Mouse (Mus musculus): ENCODE results near the gene AU018091. TPM values are rescaled to one million over a fixed set of nuclear protein-coding genes. Genes with fewer than 3 reads are reported as not detected.
"Not testable (repeated sequence)": the region's sequence is repeated elsewhere in the genome, so short reads cannot be mapped to it uniquely, and the experiment has no call there.

AU018091 gene
- total RNA-seq, 1 experiment from 2014 or later = not detected

DNA sequence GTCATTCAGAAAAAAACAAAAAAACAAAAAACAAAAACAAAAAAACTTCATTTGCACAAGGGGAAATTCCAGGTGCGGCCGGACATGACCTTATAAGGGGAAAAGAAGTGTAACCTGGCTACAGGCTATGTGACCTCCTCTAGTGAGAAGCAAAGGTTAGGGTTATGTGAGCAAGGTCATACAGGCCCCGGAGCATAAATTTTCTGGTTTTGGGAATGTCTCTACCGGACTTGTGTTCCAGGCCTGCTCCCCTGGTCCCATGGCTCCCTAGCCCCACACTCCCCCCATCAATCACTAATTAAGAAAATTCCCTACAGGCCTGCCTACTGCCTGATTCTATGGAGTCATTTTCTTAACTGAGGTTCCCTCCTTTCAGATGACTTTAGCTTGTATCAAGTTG, 2.7 kb downstream of the AU018091 start:
- no peak for DNase-seq

- no peak for DNase-seq
Observed at GRCm38 (mm10) chr7:3164991-3165390, 4.0 kb downstream of the AU018091 start.

GRCm38 (mm10) chr7:3164381-3164780, 4.6 kb downstream of the AU018091 start:
- DNase-seq = no peak

- DNase-seq = no peak
Observed at GRCm38 (mm10) chr7:3150376-3150775, 18.6 kb downstream of the AU018091 start.

GRCm38 (mm10) chr7:3146072-3146471, 22.9 kb downstream of the AU018091 start:
- DNase-seq = no peak

- no peak for DNase-seq
Observed at GRCm38 (mm10) chr7:3143329-3143728, 25.7 kb downstream of the AU018091 start.

- DNase-seq = no peak
Observed at GRCm38 (mm10) chr7:3135606-3136005, 33.4 kb downstream of the AU018091 start.

GRCm38 (mm10) chr7:3134654-3135053, 34.3 kb downstream of the AU018091 start:
- DNase-seq = no peak

DNA sequence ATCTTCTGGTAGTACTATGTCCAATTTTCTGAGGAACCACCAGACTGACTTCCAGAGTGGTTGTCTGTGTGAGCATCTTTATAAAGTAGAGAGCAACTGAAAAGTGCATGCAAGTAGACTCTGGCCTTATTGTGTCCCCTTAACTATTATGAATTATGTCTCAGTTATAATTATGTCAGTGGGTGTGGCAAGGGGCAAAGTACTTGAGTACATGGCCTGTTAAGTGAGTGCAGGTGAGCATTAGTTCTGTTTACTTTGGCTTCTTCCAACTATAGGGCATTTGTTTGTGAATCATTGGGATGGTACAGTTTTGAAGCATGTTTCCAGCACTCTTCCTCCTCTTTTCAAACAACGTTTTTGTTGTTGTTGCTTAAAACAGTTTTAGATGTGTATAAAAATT, 38.7 kb downstream of the AU018091 start:
- no peak for DNase-seq

GRCm38 (mm10) chr7:3128564-3128963, 40.4 kb downstream of the AU018091 start:
- not testable (repeated sequence) for DNase-seq

GRCm38 (mm10) chr7:3111193-3111592, 57.8 kb downstream of the AU018091 start:
- DNase-seq = not testable (repeated sequence)

DNA sequence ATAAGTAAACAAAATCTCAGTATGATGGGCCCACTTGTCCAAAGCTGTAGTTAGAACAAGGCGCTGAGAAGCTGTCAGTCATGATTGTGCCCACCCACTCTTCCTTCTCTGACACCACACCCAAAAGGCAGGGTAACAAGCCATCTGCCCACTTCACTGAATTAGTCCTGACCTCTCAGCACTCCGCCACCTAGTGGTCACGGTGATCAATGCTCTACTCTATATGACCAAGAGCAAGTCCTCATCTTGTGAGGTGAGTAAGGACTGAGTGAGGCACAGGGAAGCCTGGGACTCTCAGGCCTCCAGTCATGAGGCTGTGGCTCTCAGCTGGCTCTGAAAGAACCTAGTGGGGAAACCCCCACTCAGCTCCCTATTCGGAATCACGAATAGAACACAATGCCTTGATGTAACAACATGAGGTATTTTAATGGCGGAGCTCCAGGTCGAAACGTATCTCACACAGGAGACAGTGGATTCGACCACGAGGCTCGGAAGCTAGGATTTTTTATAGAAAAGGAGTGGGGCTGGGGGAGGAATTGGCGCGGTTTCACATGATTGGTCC, 62.4 kb downstream of the AU018091 start:
- DNase-seq = not testable (repeated sequence)

Small RNA genes lying within 50 kb of the gene (microRNA-seq; reads per million reads assigned to microRNA genes)
- 0 reads per million in 2 experiments for gene Mir290a
- 0 reads per million in 2 experiments for gene Mir290b
- gene Mir291a = 2.1 to 7.1 reads per million in 2 experiments
- gene Mir292 = 0 reads per million in 2 experiments
- 0 reads per million in 2 experiments for gene Mir292b

Other genes with a start within 250 kb of the AU018091 start
- not detected in 2 replicates for gene Nlrp12, start 80.5 kb upstream of the AU018091 start, total RNA-seq (2021)
- gene Myadm, start 119.9 kb upstream of the AU018091 start, total RNA-seq (2021) = 64.5 and 71.5 TPM in 2 replicates
- gene Prkcg, start 120.0 kb upstream of the AU018091 start, total RNA-seq (2021) = 1.0 and 1.2 TPM in 2 replicates
- 6.6 and 10.1 TPM in 2 replicates for gene Cacng7, start 163.8 kb upstream of the AU018091 start, total RNA-seq (2021)
- gene Cacng8, start 221.5 kb upstream of the AU018091 start, total RNA-seq (2021) = 2.5 and 5.1 TPM in 2 replicates